Mouse (Mus musculus): Measurements from ENCODE around the gene Rraga. TPM values are rescaled to one million over a fixed set of nuclear protein-coding genes. Genes with fewer than 3 reads are reported as not detected.

Rraga gene
- total and polyA plus RNA-seq, 3 experiments, result 9.6 to 182 (median 68.7) TPM

DNA sequence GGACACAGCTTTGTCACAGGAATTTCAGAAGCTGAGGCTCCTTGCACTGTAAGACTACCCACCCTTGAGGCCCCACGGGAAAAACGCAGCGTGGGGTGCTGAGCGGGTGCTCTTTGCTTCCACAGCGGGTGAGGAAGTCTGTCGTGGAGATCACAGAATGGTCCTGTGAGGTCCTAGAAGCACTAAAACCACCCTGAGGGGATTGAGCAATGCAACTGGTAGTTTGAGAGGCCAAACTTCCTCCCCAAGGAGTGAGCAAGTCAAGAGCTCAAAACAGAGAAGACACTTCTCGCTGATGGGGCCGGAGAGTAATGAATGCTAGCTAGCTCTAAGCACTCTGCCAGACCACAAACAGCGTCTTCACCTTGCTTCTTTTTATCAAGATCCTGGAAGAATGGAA lies 27.1 kb upstream of the Rraga start:
- H3K9me3 ChIP-seq (replicated peaks; ENCODE audit: insufficient read depth, low read length), result no peaks in the 10 kb centered on the region
- H3K36me3 ChIP-seq (ENCODE audit: control insufficient read depth in 1 of 2, insufficient read depth in 2 of 2, low read length in 2 of 2), result no peaks in the 10 kb centered on the region
- peaks cover under 1 to 6% of the 10 kb centered on the region in 2 experiments; a peak in 3 of 4 replicates for H3K27me3 ChIP-seq (ENCODE audit: control insufficient read depth in 1 of 2, insufficient read depth in 2 of 2, low read length in 2 of 2)
- no peak overlapping the region for H3K27ac ChIP-seq (ENCODE audit: control insufficient read depth, low read depth, low read length)
- DNase-seq (ENCODE audit: low read depth, low spot score), result no peak
- no peak overlapping the region for H3K9ac ChIP-seq (ENCODE audit: control insufficient read depth, low read depth, low read length, poor library complexity, severe bottlenecking)
- no peak overlapping the region for H3K4me3 ChIP-seq (ENCODE audit: control insufficient read depth in 1 of 2, insufficient read depth in 1 of 2, low read depth in 2 of 2, low read length in 2 of 2)
- H3K79me2 ChIP-seq (ENCODE audit: control insufficient read depth, insufficient read depth, low read length, poor library complexity), result no peaks in the 10 kb centered on the region
- no peaks in the 10 kb centered on the region for H3K4me1 ChIP-seq (ENCODE audit: control insufficient read depth in 1 of 2, insufficient read depth in 2 of 2, low read length in 2 of 2)
- TF ChIP-seq CHD2 (IDR thresholded peaks at IDR 0.05; ENCODE audit: low read length) (no peak), TAL1 (IDR thresholded peaks at IDR 0.05; ENCODE audit: low read length) (no peak), TBP (IDR thresholded peaks at IDR 0.05; ENCODE audit: low read depth, low read length) (no peak), JUND (IDR thresholded peaks at IDR 0.05; ENCODE audit: low read depth, low read length) (no peak), POLR2AphosphoS2 (IDR thresholded peaks at IDR 0.05; ENCODE audit: low read length) (no peak), POLR2A (IDR thresholded peaks at IDR 0.05; ENCODE audit: control insufficient read depth in 1 of 2, insufficient read depth in 1 of 2, low read depth in 1 of 2, low read length in 2 of 2, poor library complexity in 1 of 2) (no peak), ZMIZ1 (IDR thresholded peaks at IDR 0.05; ENCODE audit: low read depth, low read length) (no peak)

- no peak overlapping the region for H3K4me3 ChIP-seq (ENCODE audit: control insufficient read depth in 1 of 2, insufficient read depth in 1 of 2, low read depth in 2 of 2, low read length in 2 of 2)
- no peak overlapping the region for H3K27ac ChIP-seq (ENCODE audit: control insufficient read depth, low read depth, low read length)
- no peak overlapping the region for H3K9ac ChIP-seq (ENCODE audit: control insufficient read depth, low read depth, low read length, poor library complexity, severe bottlenecking)
- no peaks in the 10 kb centered on the region for H3K9me3 ChIP-seq (replicated peaks; ENCODE audit: insufficient read depth, low read length)
- H3K36me3 ChIP-seq (ENCODE audit: control insufficient read depth in 1 of 2, insufficient read depth in 2 of 2, low read length in 2 of 2), result peaks cover 0 to 3% of the 10 kb centered on the region in 2 experiments; a peak in 1 of 4 replicates
- H3K4me1 ChIP-seq (ENCODE audit: control insufficient read depth in 1 of 2, insufficient read depth in 2 of 2, low read length in 2 of 2), result no peaks in the 10 kb centered on the region; a peak in 1 of 4 replicates
- DNase-seq (ENCODE audit: low read depth, low spot score), result peak; percentile 71
- peaks cover 0 to 6% of the 10 kb centered on the region in 2 experiments; a peak in 2 of 4 replicates for H3K27me3 ChIP-seq (ENCODE audit: control insufficient read depth in 1 of 2, insufficient read depth in 2 of 2, low read length in 2 of 2)
- no peaks in the 10 kb centered on the region for H3K79me2 ChIP-seq (ENCODE audit: control insufficient read depth, insufficient read depth, low read length, poor library complexity)
- no peak for TF ChIP-seq MYC (IDR thresholded peaks at IDR 0.05; ENCODE audit: low read depth, low read length)
- no peak for TF ChIP-seq TCF12 (IDR thresholded peaks at IDR 0.05; ENCODE audit: low read depth, low read length)
- no peak for TF ChIP-seq ZNF384 (IDR thresholded peaks at IDR 0.05; ENCODE audit: low read depth, low read length)
- TF ChIP-seq USF2 (IDR thresholded peaks at IDR 0.05; ENCODE audit: borderline replicate concordance in 1 of 2, insufficient read depth in 1 of 2, low read depth in 1 of 2, low read length in 2 of 2), result no peak
- no peak for TF ChIP-seq KAT2A (conservative IDR thresholded peaks at IDR 0.05; ENCODE audit: low read depth, low read length)
- no peak for TF ChIP-seq SIN3A (IDR thresholded peaks at IDR 0.05; ENCODE audit: low read length)
- TF ChIP-seq HCFC1 (IDR thresholded peaks at IDR 0.05; ENCODE audit: low read depth, low read length), result no peak
- TF ChIP-seq GABPA (IDR thresholded peaks at IDR 0.05; ENCODE audit: low read depth, low read length), result no peak
- TF ChIP-seq RCOR1 (IDR thresholded peaks at IDR 0.05; ENCODE audit: low read depth, low read length), result no peak
- no peak for TF ChIP-seq ZMIZ1 (IDR thresholded peaks at IDR 0.05; ENCODE audit: low read depth, low read length)
- TF ChIP-seq CHD1 (IDR thresholded peaks at IDR 0.05; ENCODE audit: low read depth, low read length), result no peak
- no peak for TF ChIP-seq MXI1 (IDR thresholded peaks at IDR 0.05; ENCODE audit: low read depth, low read length)
- TF ChIP-seq MYB (IDR thresholded peaks at IDR 0.05; ENCODE audit: low read depth, low read length), result no peak
- no peak for TF ChIP-seq CHD2 (IDR thresholded peaks at IDR 0.05; ENCODE audit: low read length)
- peak; percentile 71 for TF ChIP-seq RAD21 (IDR thresholded peaks at IDR 0.05; ENCODE audit: low read depth, low read length)
- TF ChIP-seq MAZ (IDR thresholded peaks at IDR 0.05; ENCODE audit: low read depth, low read length), result no peak
- no peak for TF ChIP-seq UBTF (IDR thresholded peaks at IDR 0.05; ENCODE audit: borderline replicate concordance, insufficient read depth, low read depth, low read length)
- TF ChIP-seq MAX (IDR thresholded peaks at IDR 0.05; ENCODE audit: low read length), result no peak
- TF ChIP-seq POLR2A (IDR thresholded peaks at IDR 0.05; ENCODE audit: control insufficient read depth in 1 of 2, insufficient read depth in 1 of 2, low read depth in 1 of 2, low read length in 2 of 2, poor library complexity in 1 of 2), result no peak
- no peak for TF ChIP-seq TBP (IDR thresholded peaks at IDR 0.05; ENCODE audit: low read depth, low read length)
- TF ChIP-seq MAFK (IDR thresholded peaks at IDR 0.05; ENCODE audit: borderline replicate concordance, low read depth, low read length), result no peak
- TF ChIP-seq USF1 (IDR thresholded peaks at IDR 0.05; ENCODE audit: low read depth, low read length), result peak; percentile 54
- peak; percentile 36 to 66 (median 56) for TF ChIP-seq CTCF (IDR thresholded peaks at IDR 0.05 in 2 of 3, conservative IDR thresholded peaks at IDR 0.05 in 1 of 3; ENCODE audit: control insufficient read depth in 1 of 3, insufficient read depth in 1 of 3, low read depth in 2 of 3, low read length in 3 of 3, poor library complexity in 1 of 3, severe bottlenecking in 1 of 3)
- no peak for TF ChIP-seq EP300 (IDR thresholded peaks at IDR 0.05; ENCODE audit: low read depth in 1 of 2, low read length in 2 of 2)
- no peak for TF ChIP-seq BHLHE40 (IDR thresholded peaks at IDR 0.05; ENCODE audit: borderline replicate concordance, low read depth, low read length)
- no peak for TF ChIP-seq NELFE (IDR thresholded peaks at IDR 0.05; ENCODE audit: low read depth, low read length)
- no peak for TF ChIP-seq MEF2A (IDR thresholded peaks at IDR 0.05; ENCODE audit: extremely low read depth, insufficient replicate concordance, low read depth, low read length, poor library complexity, severe bottlenecking)
Observed at GRCm38 (mm10) chr4:86555035-86555707, 20.3 kb upstream of the Rraga start.

All from MEL (cell line).